ENCODE assay signal across 8 mouse cellular contexts in the genomic region with DNA sequence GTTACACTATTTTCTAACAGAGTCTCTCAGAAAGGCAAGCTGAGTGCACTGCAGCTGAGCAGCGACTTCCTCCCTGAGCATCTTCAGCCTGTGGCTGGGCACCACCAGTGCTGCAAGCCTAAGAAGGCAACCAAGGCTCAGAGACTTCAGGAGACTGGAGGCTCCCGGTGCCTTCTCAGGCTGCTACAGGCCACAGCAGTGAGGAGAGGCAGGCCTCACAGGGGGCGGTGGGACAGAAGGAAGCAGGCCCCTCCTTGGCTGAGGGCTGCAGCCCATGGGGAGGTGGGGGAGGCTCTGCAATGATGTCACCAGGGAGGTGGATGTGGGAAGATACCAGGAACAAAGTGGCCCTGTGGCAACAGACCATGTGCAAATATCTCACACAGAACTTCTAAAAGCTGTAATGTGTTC. TPM values are rescaled to one million over a fixed set of nuclear protein-coding genes. Genes with fewer than 3 reads are reported as not detected.
DNase-seq lines count a peak whose midpoint lies in the region; ATAC-seq and TF ChIP-seq lines count a peak whose summit lies in the region.

No protein-coding gene starts in this region.

- peak overlapping the region; percentile 56 for H3K9ac ChIP-seq in forebrain, embryonic 13.5 days
- H3K9ac ChIP-seq in limb, embryonic 14.5 days (ENCODE audit: low read depth, low read length, severe bottlenecking) = peak overlapping the region; percentile 12; the same call in 1 of the 2 replicates

- no peak for TF ChIP-seq POLR2A in limb, embryonic 14.5 days (IDR thresholded peaks at IDR 0.05; ENCODE audit: borderline replicate concordance, extremely low read depth, insufficient read depth, insufficient read length)

- no peaks in the 10 kb centered on the region for H3K9me3 ChIP-seq in forebrain, embryonic 13.5 days (replicated peaks)
- no peaks in the 10 kb centered on the region for H3K9me3 ChIP-seq in limb, embryonic 14.5 days (ENCODE audit: control insufficient read depth, low read length)

- H3K4me3 ChIP-seq in layer of hippocampus, adult 2 months = no peak overlapping the region
- H3K4me3 ChIP-seq in forebrain, embryonic 13.5 days = no peak overlapping the region
- H3K4me3 ChIP-seq in limb, embryonic 14.5 days (replicated peaks; ENCODE audit: low read length) = no peak overlapping the region

- TF ChIP-seq CTCF in layer of hippocampus, adult 2 months (conservative IDR thresholded peaks at IDR 0.05) = no peak

- peaks cover 37% of the 10 kb centered on the region for H3K4me1 ChIP-seq in forebrain, embryonic 13.5 days
- H3K4me1 ChIP-seq in limb, embryonic 14.5 days (ENCODE audit: control insufficient read depth, insufficient read depth, low read length) = no peaks in the 10 kb centered on the region; the same call in 1 of the 2 replicates

- H3K27me3 ChIP-seq in forebrain, embryonic 13.5 days = no peaks in the 10 kb centered on the region
- no peaks in the 10 kb centered on the region for H3K27me3 ChIP-seq in limb, embryonic 14.5 days (ENCODE audit: control insufficient read depth, insufficient read depth, low read length)

- no peak overlapping the region for H3K4me2 ChIP-seq in forebrain, embryonic 13.5 days
- no peak overlapping the region for H3K4me2 ChIP-seq in limb, embryonic 14.5 days (replicated peaks; ENCODE audit: low read depth, low read length, severe bottlenecking)

- H3K36me3 ChIP-seq in forebrain, embryonic 13.5 days (ENCODE audit: poor library complexity, severe bottlenecking) = peaks cover 19% of the 10 kb centered on the region; the same call in 1 of the 2 replicates
- peaks cover 17% of the 10 kb centered on the region for H3K36me3 ChIP-seq in limb, embryonic 14.5 days (ENCODE audit: control insufficient read depth, insufficient read depth, low read length)

- DNase-seq in layer of hippocampus, adult 2 months (ENCODE audit: low spot score in 2 of 2) = no peak
- no peak for DNase-seq in layer of hippocampus, postnatal 14 days (ENCODE audit: low spot score in 2 of 2)
- DNase-seq in cerebellum, adult 9-10 months = peak; percentile 47
- no peak for DNase-seq in limb, embryonic 14.5 days (ENCODE audit: low spot score)
- no peak for DNase-seq in embryo, embryonic 9.5 days (ENCODE audit: extremely low spot score)
- no peak for DNase-seq in adrenal gland, postnatal 25 days
- no peak for DNase-seq in embryo, embryonic 11 days

- ATAC-seq in forebrain, embryonic 13.5 days = peak; percentile 22
- ATAC-seq in limb, embryonic 14.5 days (ENCODE audit: low FRiP score, low read depth) = peak; percentile 28

- whole genome bisulfite sequencing in forebrain, embryonic 13.5 days = 35% methylated on average over 3 of the region's 3 CpGs
- 41% methylated on average over 3 of the region's 3 CpGs for WGBS in limb, embryonic 14.5 days

- peak overlapping the region; percentile 93 for H3K27ac ChIP-seq in layer of hippocampus, adult 2 months
- H3K27ac ChIP-seq in forebrain, embryonic 13.5 days = peak overlapping the region; percentile 93
- H3K27ac ChIP-seq in limb, embryonic 14.5 days (replicated peaks; ENCODE audit: low read depth, low read length) = peak overlapping the region; percentile 67

RNA-seq across cellular contexts. Expression of a gene that starts 25.1 kb away (rescaled TPM):
- total RNA-seq in layer of hippocampus, adult 2 months (2021) = 10 to 100 TPM; 37.0 to 41.0 TPM
- 10 to 100 TPM; 17.3 to 23.8 TPM for total RNA-seq in layer of hippocampus, postnatal 14 days (2021)
- polyA plus RNA-seq in forebrain, embryonic 13.5 days (2015; fragmentation: Nextera tagmentation; extraction: Ambion mirVana) = 42.2 and 44.6 TPM in 2 replicates
- 23.4 and 27.9 TPM in 2 replicates for polyA plus RNA-seq in limb, embryonic 14.5 days (2012; rRNA removed)
- polyA plus RNA-seq in limb, embryonic 14.5 days (2014; fragmentation: Nextera tagmentation; extraction: Ambion mirVana) = 66.3 and 66.7 TPM in 2 replicates
- total RNA-seq in adrenal gland, postnatal 25 days (2021) = 79.7 and 98.2 TPM in 2 replicates

RNA-seq across cellular contexts. Expression of a gene that starts 50.2 kb away (rescaled TPM):
- total RNA-seq in layer of hippocampus, adult 2 months (2021) = 10 to 100 TPM; 58.6 to 59.7 TPM
- 10 to 100 TPM; 51.3 to 52.7 TPM for total RNA-seq in layer of hippocampus, postnatal 14 days (2021)
- polyA plus RNA-seq in forebrain, embryonic 13.5 days (2015; fragmentation: Nextera tagmentation; extraction: Ambion mirVana) = 37.8 and 42.9 TPM in 2 replicates
- 36.0 and 41.1 TPM in 2 replicates for polyA plus RNA-seq in limb, embryonic 14.5 days (2012; rRNA removed)
- 37.2 and 43.1 TPM in 2 replicates for polyA plus RNA-seq in limb, embryonic 14.5 days (2014; fragmentation: Nextera tagmentation; extraction: Ambion mirVana)
- total RNA-seq in adrenal gland, postnatal 25 days (2021) = 38.1 and 48.8 TPM in 2 replicates

RNA-seq across cellular contexts. Expression of a gene that starts 50.7 kb away (rescaled TPM):
- 10 to 100 TPM; 12.8 to 14.3 TPM for total RNA-seq in layer of hippocampus, adult 2 months (2021)
- total RNA-seq in layer of hippocampus, postnatal 14 days (2021) = 10 to 100 TPM; 11.4 to 14.5 TPM
- polyA plus RNA-seq in forebrain, embryonic 13.5 days (2015; fragmentation: Nextera tagmentation; extraction: Ambion mirVana) = 28.4 and 29.6 TPM in 2 replicates
- 23.7 and 31.9 TPM in 2 replicates for polyA plus RNA-seq in limb, embryonic 14.5 days (2012; rRNA removed)
- polyA plus RNA-seq in limb, embryonic 14.5 days (2014; fragmentation: Nextera tagmentation; extraction: Ambion mirVana) = 26.5 and 26.6 TPM in 2 replicates
- total RNA-seq in adrenal gland, postnatal 25 days (2021) = 16.1 and 19.6 TPM in 2 replicates

RNA-seq across cellular contexts. Expression of a gene that starts 51.5 kb away (rescaled TPM):
- total RNA-seq in layer of hippocampus, adult 2 months (2021) = 10 to 100 TPM; 51.7 to 53.0 TPM
- total RNA-seq in layer of hippocampus, postnatal 14 days (2021) = 10 to 100 TPM; 41.9 to 47.9 TPM
- polyA plus RNA-seq in forebrain, embryonic 13.5 days (2015; fragmentation: Nextera tagmentation; extraction: Ambion mirVana) = 56.6 and 66.1 TPM in 2 replicates
- polyA plus RNA-seq in limb, embryonic 14.5 days (2012; rRNA removed) = 18.8 and 22.0 TPM in 2 replicates
- polyA plus RNA-seq in limb, embryonic 14.5 days (2014; fragmentation: Nextera tagmentation; extraction: Ambion mirVana) = 29.8 and 31.2 TPM in 2 replicates
- total RNA-seq in adrenal gland, postnatal 25 days (2021) = 17.2 and 18.1 TPM in 2 replicates
